Mouse (Mus musculus) liver, embryonic 15.5 days (tissue): ENCODE data around the gene Cntn5. TPM values are rescaled to one million over a fixed set of nuclear protein-coding genes. Genes with fewer than 3 reads are reported as not detected.

Source experiments
- ATAC-seq: fragments of 200-750 bp; cut with Nextera tagmentation; 2 replicates; pipeline ENCODE4 v1.8.0; 2017; ENCODE audit warnings: moderate number of reproducible peaks, mild to moderate bottlenecking, moderate library complexity; ENCODE audit not compliant: insufficient read depth
- H3K27ac ChIP-seq: fragments of 300-500 bp; sonication (generic); replicated peaks from 2 replicates; pipeline ENCODE4 v1.5.1; 2015; ENCODE audit warnings: mild to moderate bottlenecking, inconsistent platforms
- H3K27me3 ChIP-seq: fragments of 300-500 bp; sonication (generic); 2 replicates; pipeline ENCODE4 v1.6.1; 2015; ENCODE audit warnings: mild to moderate bottlenecking, inconsistent platforms
- H3K36me3 ChIP-seq: fragments of 300-500 bp; sonication (generic); replicated peaks from 2 replicates; pipeline ENCODE4 v1.6.1; 2015; ENCODE audit warnings: moderate library complexity, mild to moderate bottlenecking, inconsistent platforms
- H3K4me1 ChIP-seq: fragments of 300-500 bp; sonication (generic); replicated peaks from 2 replicates; pipeline ENCODE4 v1.6.1; 2015; ENCODE audit warnings: inconsistent platforms
- H3K4me2 ChIP-seq: fragments of 300-500 bp; sonication (generic); 2 replicates; pipeline ENCODE4 v1.6.1; 2015; ENCODE audit warnings: moderate library complexity, mild to moderate bottlenecking, inconsistent platforms
- H3K4me3 ChIP-seq: fragments of 300-500 bp; sonication (generic); replicated peaks from 2 replicates; pipeline ENCODE4 v1.5.1; 2015; ENCODE audit warnings: mild to moderate bottlenecking, inconsistent platforms
- H3K9ac ChIP-seq: fragments of 300-500 bp; sonication (generic); 2 replicates; pipeline ENCODE4 v1.6.1; 2015; ENCODE audit warnings: moderate library complexity, mild to moderate bottlenecking, inconsistent platforms
- H3K9me3 ChIP-seq: fragments of 300-500 bp; sonication (generic); replicated peaks from 2 replicates; pipeline ENCODE4 v1.6.1; 2016; ENCODE audit warnings: inconsistent platforms
- WGBS: fragments of 180-500 bp; shearing (Covaris S2); methylation state at CpG from one replicate; pipeline ENCODE4 v1.1.7; 2015; ENCODE audit warnings: mixed read lengths; ENCODE audit not compliant: insufficient replicate concordance; 5-methylcytosine and 5-hydroxymethylcytosine counted together
- polyA plus RNA-seq: library from polyadenylated mRNA; unstranded; fragments of >200 nt; fragmentation: Nextera tagmentation; extraction: Ambion mirVana; gene quantifications from 2 replicates; pipeline ENCODE4 v1.2.1, GENCODE M21; 2015

The Cntn5 gene
- polyA plus RNA-seq, 1 experiment from 2014 or later, result not detected

DNA sequence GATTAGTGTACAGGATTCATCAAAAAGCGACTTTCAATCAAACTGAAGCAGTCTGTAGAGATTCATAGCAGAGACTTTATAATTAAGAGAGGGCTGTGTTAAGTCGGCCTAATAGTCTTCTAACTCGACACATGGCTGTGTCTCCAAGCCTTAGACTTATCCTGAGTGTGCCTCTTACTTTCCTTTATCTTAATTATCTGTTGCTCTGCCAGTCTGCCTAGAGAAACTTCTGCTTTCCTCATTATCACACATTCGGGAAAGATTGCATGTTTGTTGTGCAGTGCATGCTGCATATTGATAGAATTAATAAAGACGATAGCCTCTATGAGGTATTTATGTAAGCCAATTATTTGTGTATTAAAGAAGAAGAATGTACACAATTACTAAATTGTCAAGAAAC lies 375.9 kb downstream of the Cntn5 start:
- H3K9me3 ChIP-seq, result no peaks in the 10 kb centered on the region

DNA sequence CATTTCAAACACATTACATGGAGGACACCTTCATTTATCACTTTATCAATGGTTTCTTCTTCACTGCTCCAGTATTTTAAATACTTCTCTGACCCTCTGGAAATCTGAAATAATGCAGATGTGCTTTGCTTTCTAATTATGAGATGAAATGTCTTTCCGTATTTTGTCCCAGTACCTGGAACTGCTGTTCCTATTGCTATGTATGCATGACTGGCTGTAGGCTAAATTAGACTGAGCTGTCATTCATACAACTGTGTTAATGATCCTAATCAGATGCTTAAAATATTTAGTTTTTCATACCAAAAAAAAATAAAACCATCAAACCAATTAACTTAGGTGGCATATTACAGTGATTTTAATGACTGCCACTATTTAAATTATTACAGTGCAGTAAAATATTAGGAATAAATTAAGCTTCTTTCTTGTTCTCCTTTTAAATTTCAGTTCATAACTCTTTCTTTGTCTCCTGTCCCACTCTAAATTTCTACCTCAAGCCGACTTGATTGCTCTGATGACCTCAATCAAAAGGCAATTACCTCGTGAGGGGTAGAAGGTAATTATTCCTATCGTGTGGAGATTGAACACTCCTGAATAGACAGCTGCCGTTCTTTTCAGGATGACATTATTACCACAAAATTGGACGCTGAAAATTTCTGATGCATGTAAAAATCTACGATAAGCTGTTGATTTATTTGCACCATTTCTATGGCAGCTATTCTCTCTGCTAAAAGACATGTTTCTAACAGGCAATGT lies 378.5 kb downstream of the Cntn5 start:
- no peaks in the 10 kb centered on the region for H3K9me3 ChIP-seq
- no peak overlapping the region for H3K27ac ChIP-seq
- no peaks in the 10 kb centered on the region for H3K36me3 ChIP-seq
- H3K4me2 ChIP-seq, result no peak overlapping the region
- ATAC-seq, result no peak
- no peak overlapping the region for H3K4me3 ChIP-seq
- WGBS, result 60% methylated on average over 7 of the region's 7 CpGs
- H3K27me3 ChIP-seq, result no peaks in the 10 kb centered on the region
- H3K9ac ChIP-seq, result no peak overlapping the region
- no peaks in the 10 kb centered on the region for H3K4me1 ChIP-seq

More for the DNA sequence above, 375.9 kb downstream of the Cntn5 start:
- no peaks in the 10 kb centered on the region for H3K4me1 ChIP-seq
- no peak overlapping the region for H3K4me2 ChIP-seq
- H3K27ac ChIP-seq, result no peak overlapping the region
- no peaks in the 10 kb centered on the region for H3K27me3 ChIP-seq
- H3K36me3 ChIP-seq, result no peaks in the 10 kb centered on the region
- ATAC-seq, result no peak
- no peak overlapping the region for H3K9ac ChIP-seq
- 54% methylated on average over 5 of the region's 5 CpGs for WGBS
- no peak overlapping the region for H3K4me3 ChIP-seq

- no peak for ATAC-seq
- H3K4me1 ChIP-seq, result no peaks in the 10 kb centered on the region
- no peak overlapping the region for H3K4me3 ChIP-seq
- H3K9me3 ChIP-seq, result no peaks in the 10 kb centered on the region
- no peaks in the 10 kb centered on the region for H3K36me3 ChIP-seq
- no peak overlapping the region for H3K4me2 ChIP-seq
- 15% methylated on average over 4 of the region's 4 CpGs for WGBS
- no peak overlapping the region for H3K27ac ChIP-seq
- no peaks in the 10 kb centered on the region for H3K27me3 ChIP-seq
- H3K9ac ChIP-seq, result no peak overlapping the region
Measured at GRCm38 (mm10) chr9:10522604-10523003, 382.0 kb downstream of the Cntn5 start.

- Histone ChIP-seq H3K9ac (no peak overlapping the region), H3K4me2 (no peak overlapping the region), H3K9me3 (no peaks in the 10 kb centered on the region), H3K27me3 (no peaks in the 10 kb centered on the region), H3K27ac (no peak overlapping the region), H3K4me3 (no peak overlapping the region), H3K36me3 (no peaks in the 10 kb centered on the region), H3K4me1 (no peaks in the 10 kb centered on the region)
- 60% methylated on average over 1 of the region's 1 CpGs for WGBS
- no peak for ATAC-seq
Measured at GRCm38 (mm10) chr9:10521054-10521453, 383.5 kb downstream of the Cntn5 start.

- no peaks in the 10 kb centered on the region for H3K9me3 ChIP-seq
- no peak overlapping the region for H3K4me3 ChIP-seq
- ATAC-seq, result no peak
- no peaks in the 10 kb centered on the region for H3K4me1 ChIP-seq
- no peak overlapping the region for H3K4me2 ChIP-seq
- no peak overlapping the region for H3K9ac ChIP-seq
- H3K36me3 ChIP-seq, result no peaks in the 10 kb centered on the region
- no peaks in the 10 kb centered on the region for H3K27me3 ChIP-seq
- H3K27ac ChIP-seq, result no peak overlapping the region
Measured at GRCm38 (mm10) chr9:10492243-10492642, 412.3 kb downstream of the Cntn5 start.

- no peak for ATAC-seq
- Histone ChIP-seq H3K4me2 (no peak overlapping the region), H3K4me1 (no peaks in the 10 kb centered on the region), H3K9me3 (no peaks in the 10 kb centered on the region), H3K36me3 (no peaks in the 10 kb centered on the region), H3K4me3 (no peak overlapping the region), H3K9ac (no peak overlapping the region), H3K27me3 (no peaks in the 10 kb centered on the region), H3K27ac (no peak overlapping the region)
- WGBS, result 58% methylated on average over 4 of the region's 4 CpGs
Measured at GRCm38 (mm10) chr9:10471484-10472125, 433.0 kb downstream of the Cntn5 start.

GRCm38 (mm10) chr9:10464758-10465157 lies 439.8 kb downstream of the Cntn5 start:
- Histone ChIP-seq H3K4me3 (no peak overlapping the region), H3K4me1 (no peaks in the 10 kb centered on the region), H3K27me3 (no peaks in the 10 kb centered on the region), H3K4me2 (no peak overlapping the region), H3K9me3 (no peaks in the 10 kb centered on the region), H3K9ac (no peak overlapping the region), H3K27ac (no peak overlapping the region), H3K36me3 (no peaks in the 10 kb centered on the region)
- no peak for ATAC-seq

GRCm38 (mm10) chr9:10457900-10458299 lies 446.7 kb downstream of the Cntn5 start:
- Histone ChIP-seq H3K36me3 (no peaks in the 10 kb centered on the region), H3K4me2 (no peak overlapping the region), H3K9ac (no peak overlapping the region), H3K9me3 (no peaks in the 10 kb centered on the region), H3K27ac (no peak overlapping the region), H3K4me1 (no peaks in the 10 kb centered on the region), H3K4me3 (no peak overlapping the region), H3K27me3 (no peaks in the 10 kb centered on the region)
- no peak for ATAC-seq
- WGBS, result 53% methylated on average over 3 of the region's 3 CpGs

DNA sequence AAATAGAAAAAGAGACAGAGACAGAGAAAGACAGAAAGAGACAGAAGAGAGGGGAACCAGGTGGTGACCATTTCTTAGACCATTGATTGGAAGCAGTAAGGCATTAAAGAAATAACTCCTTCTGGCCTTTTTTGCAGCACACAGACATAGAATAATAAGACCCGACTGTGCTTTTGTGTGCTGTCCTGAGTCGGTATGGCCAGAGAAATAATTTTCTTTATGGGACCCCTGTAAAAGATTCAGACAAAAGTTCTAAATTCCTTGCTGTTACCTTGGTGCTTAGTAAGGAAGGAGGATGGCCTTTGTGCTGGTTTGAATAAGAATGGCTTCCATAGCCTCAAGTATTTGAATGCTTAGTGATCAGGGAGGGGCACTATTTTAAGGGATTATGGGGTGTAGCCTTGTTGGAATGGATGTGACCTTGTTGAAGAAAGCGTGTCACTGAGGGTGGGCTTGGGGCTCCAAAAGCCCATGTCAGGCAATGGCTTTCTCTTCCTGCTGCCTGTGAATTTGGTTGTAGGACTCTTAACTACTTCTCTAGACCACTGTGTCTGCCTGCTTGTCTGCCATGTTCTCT lies 455.5 kb downstream of the Cntn5 start:
- 60% methylated on average over 3 of the region's 3 CpGs for WGBS

DNA sequence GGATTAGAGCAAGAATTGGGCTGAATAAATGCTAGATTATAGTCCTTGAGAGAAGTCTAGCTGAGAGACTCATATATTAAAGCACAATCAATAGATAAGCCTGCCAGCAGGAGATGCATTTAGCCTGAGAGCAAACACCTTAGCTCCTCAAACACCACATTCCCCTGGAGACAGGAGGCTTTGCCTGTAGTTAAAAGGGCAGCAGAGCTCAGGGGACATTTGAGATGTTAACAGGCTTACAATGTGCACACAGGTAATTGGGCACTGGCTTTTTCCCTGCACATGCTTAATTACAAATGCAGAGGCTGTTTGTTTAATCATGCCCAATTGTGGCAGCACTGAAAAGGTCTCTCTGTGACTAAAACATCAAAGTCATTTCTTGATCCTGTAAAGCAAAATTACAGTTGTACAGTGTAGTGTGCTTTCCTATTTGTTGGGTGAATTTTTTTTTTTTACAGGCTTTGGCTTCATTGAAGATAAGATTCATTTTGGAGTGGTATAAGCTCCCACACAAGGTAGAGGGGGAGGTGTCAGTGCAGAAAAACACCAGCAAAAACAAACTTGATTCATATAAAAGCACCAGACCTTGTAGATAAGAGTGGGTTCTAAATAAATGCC lies 457.2 kb downstream of the Cntn5 start:
- no peak for ATAC-seq
- H3K27ac ChIP-seq, result no peak overlapping the region
- H3K9me3 ChIP-seq, result no peaks in the 10 kb centered on the region
- no peaks in the 10 kb centered on the region for H3K36me3 ChIP-seq
- H3K4me1 ChIP-seq, result no peaks in the 10 kb centered on the region
- H3K4me3 ChIP-seq, result no peak overlapping the region
- H3K4me2 ChIP-seq, result no peak overlapping the region
- no peak overlapping the region for H3K9ac ChIP-seq
- H3K27me3 ChIP-seq, result no peaks in the 10 kb centered on the region

More for the DNA sequence above, 455.5 kb downstream of the Cntn5 start:
- Histone ChIP-seq H3K4me1 (no peaks in the 10 kb centered on the region), H3K27ac (no peak overlapping the region), H3K9me3 (no peaks in the 10 kb centered on the region), H3K4me2 (no peak overlapping the region), H3K27me3 (no peaks in the 10 kb centered on the region), H3K9ac (no peak overlapping the region), H3K36me3 (no peaks in the 10 kb centered on the region), H3K4me3 (no peak overlapping the region)
- ATAC-seq, result no peak

- no peaks in the 10 kb centered on the region for H3K27me3 ChIP-seq
- no peak overlapping the region for H3K27ac ChIP-seq
- no peaks in the 10 kb centered on the region for H3K36me3 ChIP-seq
- no peak overlapping the region for H3K4me3 ChIP-seq
- H3K9ac ChIP-seq, result no peak overlapping the region
- no peaks in the 10 kb centered on the region for H3K4me1 ChIP-seq
- H3K4me2 ChIP-seq, result no peak overlapping the region
- ATAC-seq, result no peak
- no peaks in the 10 kb centered on the region for H3K9me3 ChIP-seq
Measured at GRCm38 (mm10) chr9:10412075-10412474, 492.5 kb downstream of the Cntn5 start.
